Mouse (Mus musculus) stomach, postnatal 0 days (tissue): ENCODE measurements around the gene Sf3a2. TPM values are rescaled to one million over a fixed set of nuclear protein-coding genes. Genes with fewer than 3 reads are reported as not detected.

Experiments used
- ATAC-seq: fragments of 200-750 bp; cut with Nextera tagmentation; 2 replicates; pipeline ENCODE4 v1.8.0; 2017; ENCODE audit not compliant: low FRiP score, low TSS enrichment
- DNase-seq: peaks from one replicate; pipeline ENCODE4 v3.0.0-alpha.2; 2016; ENCODE audit warnings: low spot score
- H3K27ac ChIP-seq: fragments of 300-500 bp; sonication (generic); replicated peaks from 2 replicates; pipeline ENCODE4 v1.5.1; 2014; ENCODE audit warnings: mild to moderate bottlenecking, control low read depth
- H3K27me3 ChIP-seq: fragments of 300-500 bp; sonication (generic); 2 replicates; pipeline ENCODE4 v1.6.1; 2014; ENCODE audit warnings: low read length; ENCODE audit not compliant: control insufficient read depth, insufficient read depth
- H3K36me3 ChIP-seq: fragments of 300-500 bp; sonication (generic); 2 replicates; pipeline ENCODE4 v1.6.1; 2014; ENCODE audit warnings: low read length, mixed read lengths; ENCODE audit not compliant: control insufficient read depth, insufficient read depth
- H3K4me1 ChIP-seq: fragments of 300-500 bp; sonication (generic); replicated peaks from 2 replicates; pipeline ENCODE4 v1.6.1; 2014; ENCODE audit warnings: antibody characterized with exemption; ENCODE audit not compliant: control insufficient read depth, insufficient read depth
- H3K4me2 ChIP-seq: fragments of 300-500 bp; sonication (generic); replicated peaks from 2 replicates; pipeline ENCODE4 v1.6.1; 2014; ENCODE audit warnings: low read depth, mild to moderate bottlenecking, control low read depth, moderate library complexity
- H3K4me3 ChIP-seq: fragments of 300-500 bp; sonication (generic); 2 replicates; pipeline ENCODE4 v1.5.1; 2014; ENCODE audit warnings: low read depth, low read length, control low read depth
- H3K9ac ChIP-seq: fragments of 300-500 bp; sonication (generic); 2 replicates; pipeline ENCODE4 v1.6.1; 2014; ENCODE audit warnings: mild to moderate bottlenecking, low read length, control low read depth, mixed read lengths
- H3K9me3 ChIP-seq: fragments of 300-500 bp; sonication (generic); 2 replicates; pipeline ENCODE4 v1.6.1; 2016; ENCODE audit warnings: low read length; ENCODE audit not compliant: control insufficient read depth
- CTCF ChIP-seq: IDR thresholded peaks from 2 replicates; pipeline ENCODE4 v1.5.1; 2016; ENCODE audit warnings: antibody characterized with exemption, low read depth, mild to moderate bottlenecking, moderate library complexity
- EP300 ChIP-seq: optimal IDR thresholded peaks from 2 replicates; pipeline ENCODE3; 2016; ENCODE audit warnings: antibody characterized with exemption
- WGBS: fragments of 180-500 bp; shearing (Covaris S2); extraction: QIAGEN DNeasy Blood & Tissue Kit; methylation state at CpG from one replicate; pipeline ENCODE4 v1.1.7; 2014; 5-methylcytosine and 5-hydroxymethylcytosine counted together
- polyA plus RNA-seq: library from polyadenylated mRNA; unstranded; fragments of >200 nt; fragmentation: Nextera tagmentation; extraction: Ambion mirVana; gene quantifications from 2 replicates; pipeline ENCODE4 v1.2.1, GENCODE M21; 2015

Gene Sf3a2
- polyA plus RNA-seq, 1 experiment from 2014 or later = 27.7 TPM

DNA sequence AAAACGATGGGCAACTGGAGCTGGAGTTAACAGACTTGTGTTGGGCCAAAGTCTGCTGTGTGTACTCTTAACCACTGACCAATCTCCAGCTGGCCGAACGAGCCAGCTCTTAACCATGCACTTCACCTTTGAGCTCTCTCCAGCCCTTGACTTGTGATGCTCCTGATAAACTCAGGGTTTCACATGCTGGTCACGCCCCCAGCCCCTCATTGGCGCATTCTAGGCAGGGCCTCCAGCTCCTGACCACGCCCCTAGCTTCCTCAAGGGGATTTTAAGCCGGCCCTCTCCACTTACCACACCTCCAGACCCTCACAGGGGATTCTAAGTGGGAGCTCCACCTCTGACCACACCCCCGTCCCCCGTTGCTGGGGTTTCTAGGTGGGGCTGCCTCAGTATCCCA is 33.1 kb downstream of the Sf3a2 start:
- Histone ChIP-seq H3K4me2 (no peak overlapping the region), H3K9ac (no peak overlapping the region), H3K27me3 (no peaks in the 10 kb centered on the region; the same call in 1 of the 2 replicates), H3K36me3 (no peaks in the 10 kb centered on the region), H3K4me1 (peaks cover 3% of the 10 kb centered on the region; the same call in 1 of the 2 replicates), H3K4me3 (no peak overlapping the region), H3K27ac (no peak overlapping the region), H3K9me3 (no peaks in the 10 kb centered on the region)
- peak; percentile 58 for DNase-seq
- no peak for TF ChIP-seq CTCF
- no peak for TF ChIP-seq EP300
- WGBS = 8% methylated on average over 9 of the region's 9 CpGs
- no peak for ATAC-seq

- Histone ChIP-seq H3K4me3 (no peak overlapping the region), H3K36me3 (no peaks in the 10 kb centered on the region), H3K9me3 (no peaks in the 10 kb centered on the region), H3K4me1 (peaks cover 1% of the 10 kb centered on the region; the same call in 1 of the 2 replicates), H3K9ac (no peak overlapping the region), H3K4me2 (no peak overlapping the region), H3K27me3 (no peaks in the 10 kb centered on the region; the same call in 1 of the 2 replicates), H3K27ac (no peak overlapping the region)
- DNase-seq (no peak), ATAC-seq (no peak)
- no peak for TF ChIP-seq CTCF
- TF ChIP-seq EP300 = no peak
- 69% methylated on average over 7 of the region's 7 CpGs for WGBS
Observed at GRCm38 (mm10) chr10:80832818-80833217, 34.8 kb downstream of the Sf3a2 start.

DNA sequence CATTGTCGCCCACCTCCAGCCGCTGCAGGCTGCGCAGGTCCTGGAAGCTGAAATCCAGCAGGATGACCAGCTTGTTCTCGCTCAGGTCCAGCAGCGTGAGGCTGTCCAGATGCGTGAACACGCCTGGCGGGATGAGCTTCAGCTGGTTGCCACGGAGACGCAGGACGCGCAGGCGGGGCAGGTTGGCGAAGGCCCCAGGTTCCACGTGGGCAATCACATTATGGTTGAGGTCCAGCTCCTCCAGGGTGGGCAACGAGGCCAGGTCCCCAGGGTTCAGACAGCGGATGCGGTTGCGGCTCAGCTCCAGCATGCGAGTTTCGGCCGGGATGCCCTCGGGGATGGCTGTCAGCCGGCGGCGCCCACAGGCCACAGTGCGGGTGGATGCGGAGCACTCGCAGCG is 37.6 kb downstream of the Sf3a2 start:
- ATAC-seq (no peak), DNase-seq (no peak)
- TF ChIP-seq CTCF = no peak
- no peak for TF ChIP-seq EP300
- Histone ChIP-seq H3K36me3 (no peaks in the 10 kb centered on the region), H3K4me3 (no peak overlapping the region), H3K27me3 (no peaks in the 10 kb centered on the region; the same call in 1 of the 2 replicates), H3K4me1 (no peaks in the 10 kb centered on the region), H3K4me2 (no peak overlapping the region), H3K9me3 (no peaks in the 10 kb centered on the region), H3K27ac (no peak overlapping the region), H3K9ac (no peak overlapping the region)
- WGBS = 58% methylated on average over 30 of the region's 30 CpGs

DNA sequence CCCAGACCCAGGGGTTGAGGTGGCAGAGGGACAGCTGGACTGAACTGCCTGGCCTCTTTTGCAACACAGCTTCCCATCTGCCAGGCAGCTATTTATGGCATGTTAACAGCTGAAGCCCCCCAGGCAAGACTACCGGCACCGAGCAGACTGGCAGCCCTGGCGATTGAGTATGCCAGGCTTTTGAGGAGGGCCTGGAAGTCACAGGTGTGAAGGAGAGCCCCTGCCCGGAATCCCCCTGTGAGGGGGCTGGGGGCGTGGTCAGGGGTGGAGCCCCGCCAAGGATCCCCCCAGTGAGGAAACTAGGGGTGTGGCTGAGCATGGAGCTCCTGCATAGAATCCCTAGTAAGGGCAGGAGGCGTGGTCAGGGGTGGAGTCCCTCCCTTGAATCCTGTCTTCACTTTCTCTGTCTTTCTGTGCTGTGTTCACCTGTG is 39.0 kb downstream of the Sf3a2 start:
- Histone ChIP-seq H3K9me3 (no peaks in the 10 kb centered on the region), H3K9ac (no peak overlapping the region), H3K27ac (no peak overlapping the region), H3K36me3 (no peaks in the 10 kb centered on the region), H3K4me3 (no peak overlapping the region), H3K4me1 (no peaks in the 10 kb centered on the region), H3K27me3 (no peaks in the 10 kb centered on the region; the same call in 1 of the 2 replicates), H3K4me2 (no peak overlapping the region)
- TF ChIP-seq EP300 (no peak), CTCF (no peak)
- DNase-seq (no peak), ATAC-seq (no peak)
- 45% methylated on average over 7 of the region's 7 CpGs for WGBS

DNA sequence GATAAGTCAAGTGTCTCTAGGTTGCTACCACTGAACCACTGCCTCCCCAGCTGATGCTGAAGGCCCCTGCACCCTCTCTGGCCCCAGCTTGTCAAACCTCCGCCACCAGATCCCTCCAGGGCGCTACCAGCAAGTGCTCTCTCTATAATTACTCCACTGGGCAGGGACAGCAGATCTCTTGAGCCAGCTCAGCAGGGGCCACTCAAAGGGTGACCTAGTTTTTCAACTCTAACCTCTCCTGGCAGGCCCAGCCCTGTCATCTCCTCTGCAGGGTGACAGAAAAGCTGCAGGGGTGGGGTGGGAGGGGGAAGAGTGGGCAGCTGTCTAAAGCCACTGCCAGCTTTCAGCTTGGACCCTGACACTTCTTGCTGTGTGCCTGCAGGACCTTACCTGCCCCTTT is 39.8 kb downstream of the Sf3a2 start:
- H3K9ac ChIP-seq = no peak overlapping the region
- WGBS = 11% methylated on average over 2 of the region's 2 CpGs
- no peak for ATAC-seq
- no peaks in the 10 kb centered on the region for H3K9me3 ChIP-seq
- DNase-seq = no peak
- no peaks in the 10 kb centered on the region for H3K4me1 ChIP-seq
- H3K4me3 ChIP-seq = no peak overlapping the region
- H3K27me3 ChIP-seq = no peaks in the 10 kb centered on the region; the same call in 1 of the 2 replicates
- no peaks in the 10 kb centered on the region for H3K36me3 ChIP-seq
- no peak for TF ChIP-seq CTCF
- no peak for TF ChIP-seq EP300
- H3K4me2 ChIP-seq = no peak overlapping the region
- no peak overlapping the region for H3K27ac ChIP-seq

- TF ChIP-seq EP300 = no peak
- no peak for TF ChIP-seq CTCF
- Histone ChIP-seq H3K27me3 (no peaks in the 10 kb centered on the region; the same call in 1 of the 2 replicates), H3K9ac (no peak overlapping the region), H3K9me3 (no peaks in the 10 kb centered on the region), H3K4me3 (no peak overlapping the region), H3K36me3 (no peaks in the 10 kb centered on the region), H3K4me2 (no peak overlapping the region), H3K4me1 (no peaks in the 10 kb centered on the region), H3K27ac (no peak overlapping the region)
- no peak for ATAC-seq
- 55% methylated on average over 2 of the region's 2 CpGs for whole genome bisulfite sequencing
- no peak for DNase-seq
Observed at GRCm38 (mm10) chr10:80838346-80838912, 40.4 kb downstream of the Sf3a2 start.
